Mouse (Mus musculus) right cerebral cortex, adult 18-20 months (tissue): ENCODE data around the gene Coq10a.
A peak's percentile ranks its signal among the peaks of the same experiment; 100 is the strongest.

ENCODE experiments used
- DNase-seq: peaks from one replicate; pipeline ENCODE4 v3.0.0; 2022; ENCODE audit warnings: mixed read lengths

Gene Coq10a

DNA sequence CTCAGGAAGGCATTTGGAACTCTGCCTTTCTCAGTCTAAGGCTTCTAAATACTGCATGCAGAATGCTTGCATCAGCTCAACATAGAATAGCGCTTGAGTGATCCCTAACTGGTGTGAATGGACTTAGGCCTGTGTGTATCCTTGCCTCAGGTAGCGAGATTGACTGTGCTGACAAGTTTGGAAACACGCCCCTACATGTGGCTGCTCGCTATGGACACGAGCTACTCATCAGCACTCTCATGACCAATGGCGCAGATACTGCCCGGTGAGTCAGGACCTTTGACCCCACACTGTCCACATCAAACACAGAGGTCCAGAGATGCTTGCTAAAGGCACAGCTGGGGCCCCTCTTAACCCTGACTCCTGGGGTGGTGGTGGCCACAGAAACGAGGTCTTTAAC lies 13.7 kb upstream of the Coq10a start:
- DNase-seq = no peak

DNA sequence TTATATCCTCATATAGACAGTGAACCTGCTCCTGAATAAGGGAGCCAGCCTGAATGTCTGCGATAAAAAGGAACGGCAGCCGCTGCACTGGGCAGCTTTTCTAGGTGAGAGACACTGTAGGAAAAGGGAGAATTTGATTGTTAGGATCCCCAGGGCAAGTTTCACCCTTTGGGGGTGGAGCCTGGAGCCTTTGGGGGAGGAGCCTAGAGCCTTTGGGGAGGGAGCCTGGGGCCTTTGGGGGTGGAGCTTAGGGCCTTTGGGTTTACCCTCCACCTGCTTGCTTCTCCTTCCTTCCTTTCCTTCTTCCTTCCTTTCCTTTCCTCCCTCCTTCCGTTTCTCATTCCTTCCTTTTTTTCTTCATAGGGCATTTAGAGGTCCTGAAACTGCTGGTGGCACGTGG lies 11.8 kb upstream of the Coq10a start:
- DNase-seq = no peak

DNA sequence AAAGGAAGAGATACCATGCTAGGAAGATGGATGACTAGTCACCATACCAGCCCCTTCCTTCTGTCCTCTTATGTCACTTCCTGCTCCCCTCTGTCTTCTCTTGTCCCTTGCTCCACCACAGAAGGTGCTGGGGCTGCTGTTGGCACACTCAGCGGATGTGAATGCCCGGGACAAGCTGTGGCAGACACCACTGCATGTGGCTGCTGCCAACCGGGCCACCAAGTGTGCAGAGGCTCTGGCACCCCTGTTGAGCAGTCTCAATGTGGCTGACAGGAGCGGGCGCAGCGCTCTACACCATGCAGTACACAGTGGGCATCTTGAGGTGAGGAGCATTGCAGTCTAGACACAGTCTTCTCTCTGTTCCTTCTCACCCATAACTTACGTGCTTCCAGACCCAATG lies 10.5 kb upstream of the Coq10a start:
- DNase-seq = peak; percentile 32

DNA sequence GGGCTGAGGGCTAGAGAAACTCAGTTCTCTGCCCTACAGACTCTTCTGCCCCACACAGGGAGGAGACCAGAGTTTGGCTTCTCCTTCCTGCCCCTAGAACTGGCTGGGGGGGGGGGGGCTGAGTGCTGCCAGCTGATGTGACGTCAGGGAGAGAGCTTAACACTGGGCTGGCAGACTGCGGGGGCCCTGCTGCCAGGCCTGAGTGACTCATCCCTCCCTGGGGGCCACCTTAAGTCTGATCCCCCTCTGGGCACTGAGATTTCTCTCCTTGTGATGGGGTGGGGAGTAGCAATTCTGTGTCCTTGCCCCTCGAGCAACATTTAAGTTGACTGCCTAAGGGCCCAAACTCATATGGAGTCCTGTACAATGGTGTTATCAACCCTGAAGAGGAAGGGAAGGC lies 9.7 kb upstream of the Coq10a start:
- DNase-seq = peak; percentile 52

DNA sequence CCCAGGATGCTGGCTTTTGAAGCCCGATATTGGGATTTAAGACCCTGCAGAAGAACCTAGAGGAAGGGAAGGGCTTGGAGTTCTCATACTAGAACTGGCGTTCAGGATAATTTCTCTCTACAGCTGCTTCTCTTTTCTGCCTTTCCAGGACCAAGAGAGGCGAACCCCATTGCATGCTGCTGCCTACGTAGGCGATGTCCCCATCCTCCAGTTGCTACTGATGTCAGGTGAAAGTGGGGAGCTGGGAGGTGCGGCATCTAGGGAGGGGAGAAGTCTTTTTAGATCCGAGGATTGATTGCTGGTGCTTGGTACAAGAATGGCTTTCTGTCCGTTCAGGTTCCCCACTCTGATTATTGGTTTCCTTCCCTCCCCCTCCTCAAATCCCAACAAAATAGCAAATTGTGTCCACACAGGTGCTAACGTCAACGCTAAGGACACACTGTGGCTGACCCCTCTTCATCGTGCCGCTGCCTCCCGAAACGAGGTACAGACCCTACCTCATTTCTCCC lies 9.2 kb upstream of the Coq10a start:
- peak; percentile 42 for DNase-seq

DNA sequence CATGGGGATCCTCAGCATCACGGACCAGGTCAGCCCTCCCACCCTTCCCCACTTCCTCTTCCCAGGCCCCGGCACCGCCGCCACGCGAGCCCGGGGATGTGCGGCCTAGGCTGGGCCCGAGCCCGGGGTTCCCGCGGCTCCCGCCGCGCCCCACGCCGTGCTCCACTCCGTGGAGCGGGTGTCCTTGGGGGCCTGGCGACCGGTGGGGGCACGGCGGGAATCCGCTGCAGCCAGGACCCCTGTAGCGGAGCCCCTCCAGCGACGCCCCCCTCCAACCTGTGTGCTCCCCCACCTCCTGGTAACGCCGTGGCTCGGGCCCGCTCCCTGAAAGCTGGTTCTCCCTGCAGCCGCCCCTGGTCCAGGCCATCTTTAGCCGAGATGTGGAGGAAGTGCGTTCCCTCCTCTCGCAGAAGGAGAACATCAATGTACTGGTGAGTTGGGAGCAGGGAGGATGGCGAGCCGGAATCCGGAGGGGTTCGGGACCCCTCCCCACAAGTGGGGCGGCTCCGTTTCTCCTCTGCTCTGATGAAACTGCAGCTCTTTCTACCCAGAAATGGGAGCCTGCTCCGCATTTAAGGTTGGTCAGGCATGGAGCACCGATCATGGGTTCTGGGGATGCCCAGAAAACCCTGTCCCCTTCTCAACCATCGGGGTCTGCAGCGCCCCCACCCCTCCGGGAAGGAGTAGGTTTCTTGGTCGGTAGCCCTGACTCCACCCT lies 8.6 kb upstream of the Coq10a start:
- peak; percentile 37 for DNase-seq

DNA sequence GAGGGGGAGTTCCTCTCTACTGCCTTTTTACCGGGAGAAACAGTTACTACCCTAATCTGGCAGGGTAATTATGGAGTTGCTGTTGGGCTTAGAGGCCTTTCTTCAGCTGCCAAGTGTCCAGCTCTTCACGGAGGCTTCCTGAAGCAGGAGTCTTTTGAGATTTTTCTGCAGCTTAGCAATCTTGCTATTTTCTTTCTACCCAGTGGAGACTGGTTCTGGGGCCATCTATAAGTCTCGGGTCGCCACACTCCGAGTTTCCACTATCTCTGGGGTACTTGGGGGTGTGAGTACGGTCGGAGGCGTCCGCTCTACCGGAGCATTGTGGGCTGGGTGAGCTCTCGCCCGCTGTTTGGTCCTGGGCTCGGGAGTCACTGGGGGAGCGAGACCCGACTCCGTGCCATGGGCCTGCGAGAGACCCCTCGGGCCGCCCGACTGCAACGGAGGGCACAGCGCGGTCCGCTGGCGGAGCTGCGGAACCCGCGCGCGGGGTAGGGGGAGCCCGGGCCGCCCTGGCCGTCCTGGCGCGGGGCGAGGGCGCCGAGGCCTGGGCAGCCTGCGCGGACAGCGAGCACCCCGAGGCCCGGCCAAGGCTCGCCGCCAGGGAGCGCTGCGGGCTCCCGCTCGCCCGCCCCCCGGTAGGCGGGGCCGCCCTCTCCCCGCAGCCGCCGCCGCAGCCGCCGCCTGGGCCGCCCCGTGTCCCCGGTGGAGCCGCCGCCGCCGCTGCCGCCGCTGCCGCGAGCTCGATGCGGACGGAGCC lies 7.8 kb upstream of the Coq10a start, which contains the start of gene Ankrd52:
TSS of gene Ankrd52 (plus strand) at position 661 of the 757 bp plus-strand sequence.
- peak; percentile 83 for DNase-seq

DNA sequence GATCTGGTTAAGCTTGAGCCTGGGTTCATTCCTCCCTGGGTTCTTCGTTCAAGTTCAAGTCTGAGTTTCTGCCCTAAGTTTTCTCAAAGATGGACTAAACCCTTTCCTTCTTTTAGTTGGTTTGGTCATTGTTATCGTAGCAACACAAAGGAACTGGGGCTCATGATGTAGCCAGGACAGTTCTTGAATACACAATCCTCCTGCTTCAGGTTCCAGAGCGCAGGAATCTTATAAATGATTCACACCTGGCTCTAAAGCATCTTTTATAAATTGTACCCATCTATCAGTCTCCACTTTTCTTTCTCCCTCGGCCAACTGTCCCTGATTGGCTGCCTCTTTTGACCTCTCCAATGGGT lies 7.3 kb upstream of the Coq10a start:
- no peak for DNase-seq

DNA sequence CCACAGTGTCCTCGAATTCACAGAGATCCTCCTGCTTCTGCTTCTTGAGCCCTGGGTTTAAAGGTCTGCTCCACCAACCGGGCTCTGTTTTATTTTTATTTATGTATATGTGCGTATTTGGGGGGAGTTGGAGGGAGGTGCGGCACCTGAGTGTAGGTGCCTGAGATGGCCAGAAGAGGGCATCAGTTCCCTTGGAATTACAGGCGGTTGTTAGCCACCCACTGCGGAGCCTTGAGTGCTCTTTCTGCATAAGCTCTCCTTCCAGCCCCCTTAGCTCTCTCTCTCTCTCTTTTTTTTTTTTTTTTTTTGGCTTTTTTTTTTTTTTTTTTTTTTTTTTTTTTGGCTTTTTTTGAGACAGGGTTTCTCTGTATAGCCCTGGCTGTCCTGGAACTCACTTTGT lies 5.6 kb upstream of the Coq10a start:
- DNase-seq = no peak

DNA sequence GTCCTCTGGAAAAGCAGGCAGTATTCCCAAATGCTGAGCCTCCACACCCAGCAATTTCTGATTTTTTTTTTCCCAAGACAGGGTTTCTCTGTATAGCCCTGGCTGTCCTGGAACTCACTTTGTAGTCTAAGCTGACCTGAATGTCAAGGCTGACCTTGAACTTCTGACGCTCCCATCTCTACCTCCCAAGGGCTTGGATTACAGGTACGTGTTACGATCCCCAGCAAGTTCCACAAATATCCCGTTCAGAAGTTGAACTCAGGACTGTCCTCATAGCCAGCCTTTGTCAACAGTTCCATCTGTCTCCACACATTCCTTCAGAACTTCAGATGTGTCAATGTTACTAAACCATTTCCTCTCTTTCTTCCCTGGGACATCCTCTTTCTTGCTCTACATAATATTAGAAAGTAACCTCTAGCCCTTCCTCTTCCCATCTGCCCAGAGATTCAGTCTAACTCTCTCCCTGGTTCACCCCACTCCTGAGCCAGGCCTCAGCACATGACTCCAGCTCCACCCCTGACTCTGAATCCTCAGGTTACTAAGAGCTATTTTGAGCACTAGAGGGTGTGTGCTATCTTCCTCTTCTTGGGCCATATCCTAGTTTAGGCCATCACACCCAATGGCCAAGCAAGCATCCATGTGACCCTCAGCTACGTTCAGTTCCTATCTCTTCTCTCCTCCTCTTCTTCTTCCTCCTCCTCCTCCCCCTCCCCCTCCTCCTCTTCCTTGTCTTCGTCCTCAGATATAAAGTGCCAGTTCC lies 4.4 kb upstream of the Coq10a start:
- no peak for DNase-seq

DNA sequence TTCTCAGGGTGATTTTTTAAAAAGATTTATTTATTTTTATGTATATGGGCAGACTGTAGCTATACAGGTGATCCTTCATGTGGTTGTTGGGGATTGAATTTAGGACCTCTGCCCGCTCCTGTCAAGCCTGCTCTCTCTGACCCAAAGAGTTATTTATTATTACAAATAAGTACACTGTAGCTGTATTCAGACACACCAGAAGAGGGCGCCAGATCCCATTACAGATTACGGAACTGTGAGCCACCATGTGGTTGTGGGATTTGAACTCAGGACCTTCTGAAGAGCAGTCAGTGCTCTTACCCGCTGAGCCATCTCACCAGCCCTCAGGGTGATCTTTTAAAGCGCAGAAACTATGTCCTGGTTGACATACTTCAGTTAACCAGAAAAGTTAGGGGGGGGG lies 3.3 kb upstream of the Coq10a start:
- DNase-seq = no peak

DNA sequence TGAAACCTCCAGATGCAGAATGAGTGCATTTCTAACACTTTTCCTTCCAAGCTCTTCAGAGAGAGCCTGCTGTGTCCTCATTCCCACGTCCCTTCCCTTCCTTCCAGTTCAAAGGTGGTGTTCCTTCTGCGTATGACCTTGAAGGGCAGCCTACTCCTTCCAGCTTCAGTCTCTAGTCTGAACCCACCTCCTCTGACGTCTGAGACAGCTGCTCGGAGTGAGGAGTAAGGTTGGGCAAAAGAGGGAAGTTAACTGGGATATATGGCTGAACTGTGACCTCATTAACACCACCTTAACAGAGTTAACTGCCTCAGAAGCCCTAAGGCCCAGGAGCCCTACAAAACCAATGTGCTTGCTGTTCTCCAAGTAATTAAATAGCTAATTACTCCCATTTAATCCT lies 1.8 kb upstream of the Coq10a start:
- DNase-seq = no peak

DNA sequence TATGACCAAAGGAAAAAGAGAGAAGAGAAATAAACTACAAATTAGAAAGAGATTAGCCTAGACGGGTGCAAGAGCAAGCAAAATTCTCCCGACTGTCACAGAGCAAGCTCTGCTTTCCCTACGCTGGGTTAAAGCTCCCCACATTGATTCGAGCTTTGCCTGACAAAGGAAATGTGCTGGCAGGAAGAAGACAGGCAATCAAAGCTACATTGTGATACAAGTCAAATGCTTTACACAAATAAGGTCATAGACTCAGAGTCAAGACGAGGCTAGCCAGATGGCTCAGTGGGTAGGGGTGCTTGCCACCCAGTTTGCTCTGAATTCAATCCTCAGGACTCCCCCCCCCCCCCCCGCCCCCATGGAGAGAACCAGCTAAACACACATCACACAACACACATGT lies 1.2 kb upstream of the Coq10a start:
- no peak for DNase-seq

DNA sequence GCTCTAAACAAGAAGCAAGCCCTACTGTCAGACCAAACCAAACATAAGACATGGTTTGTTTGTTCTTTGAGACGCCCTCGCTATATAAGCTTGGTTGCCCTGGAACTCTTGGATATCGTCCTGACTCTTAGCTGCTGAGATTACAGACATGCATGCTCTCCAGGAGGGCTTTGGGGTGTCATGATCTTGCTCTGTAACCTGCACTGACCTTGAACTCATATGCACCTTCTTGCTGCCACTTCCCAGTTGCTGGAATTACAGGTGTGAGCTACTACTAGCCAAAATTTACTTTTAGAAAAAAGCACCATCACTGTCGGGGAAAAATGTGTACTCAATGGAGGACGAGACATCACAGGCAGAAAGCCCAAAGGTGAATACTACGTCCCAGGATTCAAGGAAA lies 802 bp upstream of the Coq10a start:
- DNase-seq = no peak

DNA sequence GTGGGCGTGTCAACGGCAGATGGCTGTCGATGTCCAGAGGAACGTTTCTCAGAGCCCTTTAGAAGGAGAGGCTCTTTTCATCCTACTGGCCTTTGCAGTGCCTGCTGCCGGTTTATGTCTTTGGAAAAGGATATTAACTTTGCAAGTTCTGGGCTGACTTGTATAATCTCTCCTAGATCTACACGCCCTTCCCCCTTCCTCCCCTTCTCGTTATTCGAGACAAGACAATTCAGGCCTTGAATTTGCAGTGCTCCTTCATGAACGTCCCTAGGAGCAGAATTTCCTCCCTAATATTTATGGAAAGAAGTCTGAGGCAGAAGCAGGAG lies 384 bp upstream of the Coq10a start:
- no peak for DNase-seq

DNA sequence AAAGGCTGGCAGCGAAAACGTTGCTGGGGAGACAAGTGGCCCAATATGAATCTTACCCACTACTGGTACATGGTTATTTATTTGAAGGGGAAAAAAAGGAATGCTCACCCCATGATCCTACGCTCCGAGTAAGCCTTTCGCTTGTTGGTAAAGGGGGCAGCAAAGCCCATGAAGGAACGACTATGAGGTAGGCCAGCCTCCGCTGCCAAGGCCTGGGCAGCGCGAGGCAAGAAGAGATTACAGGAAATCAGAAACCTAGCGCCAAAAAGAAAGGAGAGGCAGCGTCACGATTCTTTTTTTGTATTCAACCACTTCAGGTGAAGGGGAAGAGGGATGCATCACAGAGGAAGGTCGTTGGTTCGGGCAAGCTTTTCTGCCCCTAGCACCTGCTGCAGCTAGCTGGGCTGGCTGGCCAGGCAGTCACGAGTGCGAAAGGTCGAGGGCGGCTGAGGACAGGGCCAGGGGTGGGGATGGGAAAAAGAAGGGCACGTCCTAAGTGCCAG lies 847 bp downstream of the Coq10a start:
- no peak for DNase-seq

DNA sequence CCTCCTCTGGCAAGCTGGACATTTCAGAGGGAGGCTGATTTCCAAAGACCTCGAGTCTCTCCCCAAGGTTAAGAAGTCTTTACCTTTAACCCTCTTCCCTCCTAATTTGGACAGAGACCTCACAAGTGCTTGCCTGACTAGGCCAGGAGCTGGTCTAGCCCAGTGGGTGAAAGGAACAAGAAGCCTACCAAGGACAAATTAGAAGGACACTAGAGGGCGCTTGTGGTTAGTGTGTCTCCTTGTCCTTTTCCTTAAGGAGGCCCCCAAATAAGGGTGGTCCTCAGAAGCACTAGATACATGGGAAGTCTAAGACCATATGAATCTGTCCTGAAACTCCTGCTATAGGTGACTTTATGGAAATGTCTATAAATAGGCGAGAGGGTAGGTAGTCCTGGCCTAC lies 6.2 kb downstream of the Coq10a start:
- no peak for DNase-seq

DNA sequence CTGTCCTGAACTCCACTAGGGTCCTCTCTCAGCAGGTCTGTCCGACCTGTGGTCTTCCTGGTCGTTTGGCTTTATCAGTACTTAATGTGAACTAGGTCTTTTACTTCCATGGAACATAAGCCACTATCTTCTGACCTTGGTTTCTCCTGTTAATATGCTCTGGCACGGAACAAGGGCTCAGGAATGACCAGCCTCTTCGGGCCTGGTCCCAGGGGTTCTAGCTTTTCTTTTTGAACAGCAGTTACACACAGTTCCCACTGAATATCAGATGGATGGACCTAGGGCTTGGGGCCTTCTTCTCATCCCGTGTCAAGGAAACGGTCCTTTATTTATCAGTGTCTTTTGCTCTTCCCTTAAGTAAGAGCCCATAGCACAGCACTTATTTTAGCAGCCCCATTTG lies 7.0 kb downstream of the Coq10a start:
- no peak for DNase-seq

DNA sequence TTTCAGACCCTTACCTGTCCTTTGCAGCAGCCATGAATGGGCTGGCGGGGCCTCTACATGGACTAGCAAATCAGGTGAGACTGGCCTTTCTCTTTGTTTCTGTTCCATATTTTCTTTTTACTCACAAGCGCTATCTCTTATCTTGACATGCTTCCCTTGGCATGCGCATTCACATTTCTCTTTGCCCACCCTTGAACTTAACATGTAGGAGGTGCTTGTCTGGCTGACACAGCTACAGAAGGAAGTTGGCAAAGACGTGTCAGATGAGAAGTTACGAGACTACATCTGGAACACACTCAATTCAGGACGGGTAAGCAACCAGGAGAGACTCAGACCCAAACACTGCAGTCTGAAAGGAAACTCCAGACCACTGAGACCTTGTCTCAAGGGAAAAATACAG lies 9.6 kb downstream of the Coq10a start:
- DNase-seq = no peak

DNA sequence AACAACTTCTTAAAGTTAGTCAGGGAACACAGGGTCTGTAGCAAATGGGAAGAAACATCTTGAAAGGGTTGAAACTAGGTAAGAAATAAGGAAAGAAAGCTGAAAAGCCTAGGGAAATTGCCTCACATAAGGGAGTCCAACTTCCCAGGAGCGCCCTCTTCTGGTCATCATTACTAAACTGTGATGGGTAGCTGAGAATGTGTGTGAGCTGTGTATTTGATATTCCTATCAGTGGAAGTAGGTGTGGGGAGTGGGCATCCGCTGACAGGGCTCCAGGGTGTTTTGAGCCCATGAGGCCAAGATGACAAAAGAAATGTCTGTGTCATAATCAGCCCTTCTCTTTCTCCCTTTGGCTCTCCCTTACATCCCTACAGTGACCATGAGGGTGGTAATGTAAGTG lies 10.0 kb downstream of the Coq10a start:
- DNase-seq = peak; percentile 43

DNA sequence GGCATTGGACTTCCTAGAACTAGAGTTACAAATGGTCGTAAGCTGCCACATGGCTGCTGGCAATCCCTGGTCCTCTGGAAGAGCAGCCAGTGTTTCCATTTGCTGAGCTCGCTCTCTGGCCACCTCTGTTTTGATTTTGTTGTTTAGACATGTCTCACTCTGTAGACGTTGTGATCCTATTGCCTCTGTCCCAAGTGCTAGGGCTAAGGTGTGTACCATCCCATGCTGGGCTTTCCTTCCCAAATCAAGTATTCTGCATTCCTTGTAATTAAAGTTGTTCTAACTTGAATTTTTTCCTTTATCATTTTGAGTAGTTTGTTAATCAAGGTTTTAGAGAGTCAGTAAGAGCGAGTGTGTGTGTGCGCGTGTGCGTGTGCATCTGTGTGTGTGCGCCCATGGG lies 21.3 kb downstream of the Coq10a start:
- DNase-seq = no peak

DNA sequence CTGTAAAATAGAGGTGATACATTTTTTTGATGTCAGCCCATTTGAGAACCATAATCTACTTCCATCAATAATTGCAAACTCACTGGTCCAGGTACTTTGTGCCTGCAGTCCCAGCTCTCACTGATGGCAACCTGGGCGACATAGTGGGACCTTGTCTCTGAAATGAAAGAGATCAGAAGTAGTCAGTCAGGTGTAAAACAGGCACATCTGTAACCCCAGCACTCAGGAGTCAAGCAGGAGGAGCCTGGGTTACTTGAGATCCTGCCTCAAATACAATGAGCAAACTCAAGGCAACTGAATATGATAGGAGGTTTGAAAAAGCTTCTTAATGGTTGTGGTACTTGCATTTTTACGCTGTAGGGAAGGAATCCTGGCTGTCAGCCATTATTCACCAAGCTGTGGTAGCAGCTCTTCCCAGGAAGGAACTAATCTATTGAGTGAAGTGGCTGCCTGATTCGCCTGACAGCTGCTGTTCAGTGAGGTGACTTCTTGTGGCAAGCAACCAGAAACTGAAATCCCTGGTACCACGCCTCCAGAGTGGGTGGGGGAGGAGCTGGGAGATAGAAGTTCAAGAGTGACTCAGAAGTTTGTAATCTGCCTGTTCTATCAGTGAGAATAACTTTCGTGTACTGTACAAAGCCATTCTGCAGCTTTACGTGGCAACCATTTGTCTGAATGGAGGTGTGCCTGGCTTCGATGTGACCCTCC lies 24.1 kb downstream of the Coq10a start:
- peak; percentile 84 for DNase-seq

DNA sequence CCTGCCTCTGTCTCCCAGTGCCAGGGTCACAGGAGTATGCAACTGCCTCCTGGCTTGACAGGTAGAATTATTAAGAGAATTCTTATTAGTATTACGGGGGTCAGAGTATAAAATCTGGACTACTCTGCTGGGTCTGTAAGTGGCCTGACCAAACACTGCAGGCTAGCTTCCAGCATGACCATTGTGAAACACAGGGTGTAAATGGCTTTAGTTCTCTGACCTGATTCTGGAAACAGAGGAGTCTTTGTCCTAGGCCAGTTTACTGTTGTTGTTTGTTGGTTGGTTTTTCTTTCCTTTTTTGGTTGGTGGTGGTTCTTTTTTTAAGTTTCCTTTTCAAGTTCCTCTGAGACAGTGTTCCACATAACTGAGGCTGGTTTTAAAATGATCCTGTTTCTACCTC lies 25.4 kb downstream of the Coq10a start:
- no peak for DNase-seq
